Mouse (Mus musculus) ES-Bruce4 (cell line): ENCODE results near the gene Pla1a.

Source experiments
- CTCF ChIP-seq: IDR thresholded peaks from one replicate; pipeline ENCODE4 v1.8.1; 2011; ENCODE audit warnings: low read depth, low read length
- EP300 ChIP-seq: IDR thresholded peaks from 2 replicates; pipeline ENCODE4 v1.6.1; 2011; ENCODE audit warnings: low read depth, low read length; ENCODE audit not compliant: insufficient read depth

GRCm38 (mm10) chr16:38443721-38444464 lies 10.9 kb upstream of the Pla1a start:
- TF ChIP-seq EP300, result no peak
- no peak for TF ChIP-seq CTCF
